Mouse (Mus musculus): Measurements from ENCODE around the gene Gbe1. TPM values are rescaled to one million over a fixed set of nuclear protein-coding genes. Genes with fewer than 3 reads are reported as not detected.

The Gbe1 gene
- polyA plus RNA-seq, 1 experiment = 5.9 TPM

- Histone ChIP-seq H3K4me2 (ENCODE audit: low read depth) (no peak overlapping the region), H3K27me3 (ENCODE audit: control insufficient read depth, insufficient read depth, insufficient read length) (no peaks in the 10 kb centered on the region), H3K36me3 (ENCODE audit: control insufficient read depth, insufficient read depth) (no peaks in the 10 kb centered on the region), H3K4me3 (no peak overlapping the region), H3K79me2 (ENCODE audit: control insufficient read depth, insufficient read depth) (no peaks in the 10 kb centered on the region), H3ac (ENCODE audit: control insufficient read depth, insufficient read length) (no peak overlapping the region)
- TF ChIP-seq MAX (IDR thresholded peaks at IDR 0.05; ENCODE audit: low read depth) = no peak
- no peak for TF ChIP-seq E2F4 (IDR thresholded peaks at IDR 0.05; ENCODE audit: insufficient read depth)
- no peak for TF ChIP-seq CEBPB (IDR thresholded peaks at IDR 0.05; ENCODE audit: insufficient read depth, poor library complexity, severe bottlenecking)
- TF ChIP-seq TCF3 (IDR thresholded peaks at IDR 0.05; ENCODE audit: insufficient read length, low read depth) = no peak
- TF ChIP-seq MYOD1 (IDR thresholded peaks at IDR 0.05; ENCODE audit: control insufficient read depth in 1 of 3, insufficient read length in 2 of 3, low read depth in 2 of 3) = no peak
- TF ChIP-seq POLR2AphosphoS2 (IDR thresholded peaks at IDR 0.05; ENCODE audit: insufficient read length, low read depth) = no peak
- no peak for TF ChIP-seq MYOG (IDR thresholded peaks at IDR 0.05; ENCODE audit: control insufficient read depth in 1 of 3, insufficient read depth in 1 of 3, insufficient read length in 2 of 3, low read depth in 2 of 3)
- TF ChIP-seq POLR2A (IDR thresholded peaks at IDR 0.05; ENCODE audit: insufficient read length, low read depth) = no peak
- TF ChIP-seq REST (IDR thresholded peaks at IDR 0.05; ENCODE audit: insufficient read depth, insufficient read length) = no peak
- no peak for TF ChIP-seq SRF (IDR thresholded peaks at IDR 0.05; ENCODE audit: control insufficient read depth, insufficient read length, low read depth)
- TF ChIP-seq USF1 (IDR thresholded peaks at IDR 0.05; ENCODE audit: low read depth) = no peak
Measured at GRCm38 (mm10) chr16:70365229-70365628, 51.5 kb downstream of the Gbe1 start.

GRCm38 (mm10) chr16:70381045-70381444, 67.3 kb downstream of the Gbe1 start:
- no peak overlapping the region for H3ac ChIP-seq (ENCODE audit: control insufficient read depth, insufficient read length)
- H3K36me3 ChIP-seq (ENCODE audit: control insufficient read depth, insufficient read depth) = no peaks in the 10 kb centered on the region
- no peak overlapping the region for H3K4me3 ChIP-seq
- no peaks in the 10 kb centered on the region for H3K79me2 ChIP-seq (ENCODE audit: control insufficient read depth, insufficient read depth)
- TF ChIP-seq CEBPB (IDR thresholded peaks at IDR 0.05; ENCODE audit: insufficient read depth, poor library complexity, severe bottlenecking) = no peak
- TF ChIP-seq SRF (IDR thresholded peaks at IDR 0.05; ENCODE audit: control insufficient read depth, insufficient read length, low read depth) = no peak
- TF ChIP-seq MYOG (IDR thresholded peaks at IDR 0.05; ENCODE audit: control insufficient read depth in 1 of 3, insufficient read depth in 1 of 3, insufficient read length in 2 of 3, low read depth in 2 of 3) = no peak
- no peak for TF ChIP-seq MYOD1 (IDR thresholded peaks at IDR 0.05; ENCODE audit: control insufficient read depth in 1 of 3, insufficient read length in 2 of 3, low read depth in 2 of 3)
- TF ChIP-seq POLR2A (IDR thresholded peaks at IDR 0.05; ENCODE audit: insufficient read length, low read depth) = no peak
- no peak for TF ChIP-seq USF1 (IDR thresholded peaks at IDR 0.05; ENCODE audit: low read depth)
- no peak for TF ChIP-seq POLR2AphosphoS2 (IDR thresholded peaks at IDR 0.05; ENCODE audit: insufficient read length, low read depth)
- TF ChIP-seq REST (IDR thresholded peaks at IDR 0.05; ENCODE audit: insufficient read depth, insufficient read length) = no peak
- TF ChIP-seq E2F4 (IDR thresholded peaks at IDR 0.05; ENCODE audit: insufficient read depth) = no peak
- TF ChIP-seq TCF3 (IDR thresholded peaks at IDR 0.05; ENCODE audit: insufficient read length, low read depth) = no peak
- TF ChIP-seq MAX (IDR thresholded peaks at IDR 0.05; ENCODE audit: low read depth) = no peak
- no peak for TF ChIP-seq TCF12 (IDR thresholded peaks at IDR 0.05; ENCODE audit: insufficient read depth, poor library complexity, severe bottlenecking)
- no peak overlapping the region for H3K4me2 ChIP-seq (ENCODE audit: low read depth)
- H3K27me3 ChIP-seq (ENCODE audit: control insufficient read depth, insufficient read depth, insufficient read length) = no peaks in the 10 kb centered on the region

- no peaks in the 10 kb centered on the region for H3K36me3 ChIP-seq (ENCODE audit: control insufficient read depth, insufficient read depth)
- no peaks in the 10 kb centered on the region for H3K27me3 ChIP-seq (ENCODE audit: control insufficient read depth, insufficient read depth, insufficient read length)
- no peak overlapping the region for H3K4me2 ChIP-seq (ENCODE audit: low read depth)
- no peaks in the 10 kb centered on the region for H3K79me2 ChIP-seq (ENCODE audit: control insufficient read depth, insufficient read depth)
- H3K4me3 ChIP-seq = no peak overlapping the region
- no peak overlapping the region for H3ac ChIP-seq (ENCODE audit: control insufficient read depth, insufficient read length)
- TF ChIP-seq CEBPB (IDR thresholded peaks at IDR 0.05; ENCODE audit: insufficient read depth, poor library complexity, severe bottlenecking) = no peak
- TF ChIP-seq MYOG (IDR thresholded peaks at IDR 0.05; ENCODE audit: control insufficient read depth in 1 of 3, insufficient read depth in 1 of 3, insufficient read length in 2 of 3, low read depth in 2 of 3) = no peak
- no peak for TF ChIP-seq TCF12 (IDR thresholded peaks at IDR 0.05; ENCODE audit: insufficient read depth, poor library complexity, severe bottlenecking)
- TF ChIP-seq POLR2AphosphoS2 (IDR thresholded peaks at IDR 0.05; ENCODE audit: insufficient read length, low read depth) = no peak
- TF ChIP-seq MYOD1 (IDR thresholded peaks at IDR 0.05; ENCODE audit: control insufficient read depth in 1 of 3, insufficient read length in 2 of 3, low read depth in 2 of 3) = no peak
- no peak for TF ChIP-seq MAX (IDR thresholded peaks at IDR 0.05; ENCODE audit: low read depth)
- no peak for TF ChIP-seq USF1 (IDR thresholded peaks at IDR 0.05; ENCODE audit: low read depth)
- no peak for TF ChIP-seq E2F4 (IDR thresholded peaks at IDR 0.05; ENCODE audit: insufficient read depth)
- TF ChIP-seq REST (IDR thresholded peaks at IDR 0.05; ENCODE audit: insufficient read depth, insufficient read length) = no peak
- TF ChIP-seq TCF3 (IDR thresholded peaks at IDR 0.05; ENCODE audit: insufficient read length, low read depth) = no peak
Measured at GRCm38 (mm10) chr16:70385494-70385893, 71.7 kb downstream of the Gbe1 start.

- no peak overlapping the region for H3K4me3 ChIP-seq
- no peaks in the 10 kb centered on the region for H3K79me2 ChIP-seq (ENCODE audit: control insufficient read depth, insufficient read depth)
- no peak overlapping the region for H3K4me2 ChIP-seq (ENCODE audit: low read depth)
- H3K27me3 ChIP-seq (ENCODE audit: control insufficient read depth, insufficient read depth, insufficient read length) = no peaks in the 10 kb centered on the region
- no peaks in the 10 kb centered on the region for H3K36me3 ChIP-seq (ENCODE audit: control insufficient read depth, insufficient read depth)
- no peak overlapping the region for H3ac ChIP-seq (ENCODE audit: control insufficient read depth, insufficient read length)
- TF ChIP-seq MAX (IDR thresholded peaks at IDR 0.05; ENCODE audit: low read depth) (no peak), POLR2AphosphoS2 (IDR thresholded peaks at IDR 0.05; ENCODE audit: insufficient read length, low read depth) (no peak), MYOD1 (IDR thresholded peaks at IDR 0.05; ENCODE audit: control insufficient read depth in 1 of 3, insufficient read length in 2 of 3, low read depth in 2 of 3) (no peak), REST (IDR thresholded peaks at IDR 0.05; ENCODE audit: insufficient read depth, insufficient read length) (no peak)
Measured at GRCm38 (mm10) chr16:70387385-70387784, 73.6 kb downstream of the Gbe1 start.

GRCm38 (mm10) chr16:70395276-70395675, 81.5 kb downstream of the Gbe1 start:
- Histone ChIP-seq H3K4me2 (ENCODE audit: low read depth) (no peak overlapping the region), H3K4me3 (no peak overlapping the region), H3ac (ENCODE audit: control insufficient read depth, insufficient read length) (no peak overlapping the region), H3K36me3 (ENCODE audit: control insufficient read depth, insufficient read depth) (no peaks in the 10 kb centered on the region), H3K79me2 (ENCODE audit: control insufficient read depth, insufficient read depth) (no peaks in the 10 kb centered on the region), H3K27me3 (ENCODE audit: control insufficient read depth, insufficient read depth, insufficient read length) (no peaks in the 10 kb centered on the region)
- no peak for TF ChIP-seq MAX (IDR thresholded peaks at IDR 0.05; ENCODE audit: low read depth)
- no peak for TF ChIP-seq TCF12 (IDR thresholded peaks at IDR 0.05; ENCODE audit: insufficient read depth, poor library complexity, severe bottlenecking)
- no peak for TF ChIP-seq SRF (IDR thresholded peaks at IDR 0.05; ENCODE audit: control insufficient read depth, insufficient read length, low read depth)
- TF ChIP-seq REST (IDR thresholded peaks at IDR 0.05; ENCODE audit: insufficient read depth, insufficient read length) = no peak
- TF ChIP-seq MYOG (IDR thresholded peaks at IDR 0.05; ENCODE audit: control insufficient read depth in 1 of 3, insufficient read depth in 1 of 3, insufficient read length in 2 of 3, low read depth in 2 of 3) = no peak
- no peak for TF ChIP-seq MYOD1 (IDR thresholded peaks at IDR 0.05; ENCODE audit: control insufficient read depth in 1 of 3, insufficient read length in 2 of 3, low read depth in 2 of 3)
- TF ChIP-seq POLR2A (IDR thresholded peaks at IDR 0.05; ENCODE audit: insufficient read length, low read depth) = no peak
- TF ChIP-seq TCF3 (IDR thresholded peaks at IDR 0.05; ENCODE audit: insufficient read length, low read depth) = no peak
- no peak for TF ChIP-seq CEBPB (IDR thresholded peaks at IDR 0.05; ENCODE audit: insufficient read depth, poor library complexity, severe bottlenecking)
- TF ChIP-seq E2F4 (IDR thresholded peaks at IDR 0.05; ENCODE audit: insufficient read depth) = no peak

Data from myocyte (in vitro differentiated cells).